Mouse (Mus musculus) Muller cell, postnatal 12 days (primary cell): Measurements from ENCODE around the gene Odaph.
A peak's percentile ranks its signal among the peaks of the same experiment; 100 is the strongest.
"Not testable (repeated sequence)": the region's sequence is repeated elsewhere in the genome, so short reads cannot be mapped to it uniquely, and the experiment has no call there.

ENCODE experiments used
- DNase-seq: peaks from one replicate; pipeline ENCODE4 v3.0.0-alpha.2; 2015; ENCODE audit errors: inconsistent ontology term

Odaph gene

GRCm38 (mm10) chr5:91987236-91987635, at the start of gene Odaph:
Odaph (plus strand) TSS chr5:91987475.
- DNase-seq = no peak

GRCm38 (mm10) chr5:91945609-91946008, 41.7 kb upstream of the Odaph start:
- not testable (repeated sequence) for DNase-seq

GRCm38 (mm10) chr5:91947008-91947407, 40.3 kb upstream of the Odaph start:
- DNase-seq = no peak

GRCm38 (mm10) chr5:91949441-91949840, 37.8 kb upstream of the Odaph start:
- DNase-seq = no peak

- no peak for DNase-seq
Measured at GRCm38 (mm10) chr5:91951404-91951803, 35.9 kb upstream of the Odaph start.

GRCm38 (mm10) chr5:91956991-91957760, 30.1 kb upstream of the Odaph start:
- no peak for DNase-seq

GRCm38 (mm10) chr5:91959096-91959495, 28.2 kb upstream of the Odaph start:
- no peak for DNase-seq

GRCm38 (mm10) chr5:91959986-91960385, 27.3 kb upstream of the Odaph start:
- DNase-seq = no peak

GRCm38 (mm10) chr5:91960606-91961254, 26.5 kb upstream of the Odaph start:
- no peak for DNase-seq

- peak; percentile 40 for DNase-seq
Measured at GRCm38 (mm10) chr5:91961370-91961769, 25.9 kb upstream of the Odaph start.

GRCm38 (mm10) chr5:91962259-91962638, 25.0 kb upstream of the Odaph start:
- DNase-seq = peak; percentile 81

- DNase-seq = peak; percentile 97
Measured at GRCm38 (mm10) chr5:91962639-91963440, 24.4 kb upstream of the Odaph start, which contains the start of gene Rchy1. Rchy1 (minus strand) TSS chr5:91963068.

- no peak for DNase-seq
Measured at GRCm38 (mm10) chr5:91972046-91972445, 15.2 kb upstream of the Odaph start.

- DNase-seq = no peak
Measured at GRCm38 (mm10) chr5:91974002-91974401, 13.3 kb upstream of the Odaph start.

- DNase-seq = no peak
Measured at GRCm38 (mm10) chr5:91975758-91976157, 11.5 kb upstream of the Odaph start.

GRCm38 (mm10) chr5:91976566-91977396, 10.5 kb upstream of the Odaph start:
- no peak for DNase-seq

GRCm38 (mm10) chr5:91977397-91977770, 9.9 kb upstream of the Odaph start:
- no peak for DNase-seq

GRCm38 (mm10) chr5:91981176-91981840, 6.0 kb upstream of the Odaph start:
- DNase-seq = no peak

GRCm38 (mm10) chr5:91983490-91983889, 3.8 kb upstream of the Odaph start:
- DNase-seq = no peak

- DNase-seq = peak; percentile 40
Measured at GRCm38 (mm10) chr5:91985721-91986120, 1.6 kb upstream of the Odaph start.

- DNase-seq = no peak
Measured at GRCm38 (mm10) chr5:91987799-91988198, 524 bp downstream of the Odaph start.
